Mouse (Mus musculus) CH12.LX (cell line): ENCODE measurements at regions not wholly inside any gene's neighbourhood (a gene's known extent, or its start where the extent isn't known, plus 50 kb on each side); places are given as distances from the start of the nearest gene placed in this dataset.

Source experiments
- CTCF ChIP-seq, 2 experiments: IDR thresholded peaks in 1 of 2; conservative IDR thresholded peaks in 1 of 2; 2 replicates each; pipeline ENCODE4 v1.5.1; 2011 to 2012; ENCODE audit warnings: low read depth in 2 of 2, low read length in 2 of 2, improper control_type of control experiment in 1 of 2, inconsistent platforms in 1 of 2, mild to moderate bottlenecking in 1 of 2, moderate library complexity in 1 of 2
- GABPA ChIP-seq: IDR thresholded peaks from 2 replicates; pipeline ENCODE4 v1.6.1; 2012; ENCODE audit warnings: low read depth, low read length, improper control_type of control experiment, inconsistent platforms; ENCODE audit not compliant: insufficient replicate concordance
- JUND ChIP-seq: conservative IDR thresholded peaks from 2 replicates; pipeline ENCODE4 v1.6.1; 2011; ENCODE audit warnings: low read depth, low read length, improper control_type of control experiment
- MAX ChIP-seq: IDR thresholded peaks from 2 replicates; pipeline ENCODE4 v1.6.1; 2011; ENCODE audit warnings: low read length, improper control_type of control experiment
- MAZ ChIP-seq: IDR thresholded peaks from 2 replicates; pipeline ENCODE4 v1.6.1; 2012; ENCODE audit warnings: low read depth, mild to moderate bottlenecking, inconsistent platforms, low read length, improper control_type of control experiment, moderate library complexity
- POLR2A ChIP-seq: IDR thresholded peaks from 2 replicates; pipeline ENCODE4 v1.6.1; 2011; ENCODE audit warnings: low read depth, mild to moderate bottlenecking, improper control_type of control experiment, low read length
- RCOR1 ChIP-seq: conservative IDR thresholded peaks from 2 replicates; pipeline ENCODE4 v1.6.1; 2012; ENCODE audit warnings: low read depth, mild to moderate bottlenecking, inconsistent platforms, low read length, improper control_type of control experiment
- ZNF384 ChIP-seq: IDR thresholded peaks from 2 replicates; pipeline ENCODE4 v1.6.1; 2012; ENCODE audit warnings: low read depth, low read length, improper control_type of control experiment, inconsistent platforms

DNA sequence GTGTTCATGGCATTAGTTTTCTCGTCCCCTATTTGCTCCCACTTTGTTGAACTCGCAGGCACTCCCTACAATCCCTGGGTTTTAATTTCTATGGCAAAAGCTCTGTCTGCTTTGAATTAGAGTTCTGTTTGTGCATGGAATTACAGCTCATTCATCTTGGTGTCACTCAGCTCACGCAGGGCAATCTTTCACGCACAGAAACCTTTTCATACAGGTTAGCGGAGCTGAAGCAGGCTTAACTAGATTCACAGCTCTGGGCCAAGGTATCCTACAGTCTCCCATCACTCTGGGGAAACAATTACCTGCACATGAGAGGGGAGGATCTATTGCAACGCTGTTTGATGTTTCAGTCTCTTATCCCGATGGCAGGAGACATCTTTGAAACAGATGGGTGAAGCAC is 95.3 kb upstream of the Kbtbd8 start:
- TF ChIP-seq CTCF (conservative IDR thresholded peaks at IDR 0.05 in 1 of 2, IDR thresholded peaks at IDR 0.05 in 1 of 2; ENCODE audit: low read depth in 2 of 2, low read length in 2 of 2) (no peak), POLR2A (no peak), GABPA (no peak), RCOR1 (no peak), ZNF384 (no peak), MAX (no peak), JUND (no peak), MAZ (no peak)
